Mouse (Mus musculus) thymus, postnatal 36 days (tissue): Measurements from ENCODE around the gene Kcnj12.

ENCODE experiments used
- DNase-seq, 2 experiments: peaks; one replicate each; pipeline ENCODE4 v3.0.0; 2022; ENCODE audit warnings: mixed read lengths in 2 of 2

Gene Kcnj12

GRCm38 (mm10) chr11:61111472-61111871 lies 89.1 kb downstream of the Kcnj12 start:
- no peak for DNase-seq

DNA sequence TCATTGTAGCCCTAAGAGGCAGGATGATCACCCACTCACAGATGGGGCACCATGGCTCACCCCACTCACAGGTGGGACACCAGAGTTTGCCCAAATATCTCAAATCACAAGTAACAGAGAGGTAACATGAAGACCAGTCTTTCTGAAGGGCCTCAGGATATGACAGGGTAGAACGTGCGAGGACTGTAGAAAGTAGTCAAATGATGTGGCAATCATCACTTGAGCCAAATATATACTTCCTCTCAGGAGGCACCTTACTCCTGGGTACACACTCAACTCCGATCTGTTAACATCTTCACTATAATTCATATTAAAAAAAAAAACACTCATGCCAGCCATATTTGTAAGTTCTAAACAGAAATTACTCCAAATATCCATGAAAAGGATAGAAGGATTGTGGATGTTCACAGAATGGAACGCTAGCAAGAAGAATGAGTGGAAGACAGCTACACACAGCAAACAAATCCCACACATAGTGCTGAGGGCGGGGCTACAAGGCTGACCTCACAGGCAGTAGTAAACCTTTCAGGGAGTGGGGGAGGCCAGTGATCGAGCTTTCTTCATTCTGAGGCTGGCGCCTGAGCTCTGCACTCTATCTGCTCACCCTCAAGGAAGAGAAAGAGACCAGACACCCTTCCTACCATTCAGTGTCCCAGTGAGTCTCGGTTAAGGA lies 90.1 kb downstream of the Kcnj12 start:
- DNase-seq, result no peak

GRCm38 (mm10) chr11:61116226-61116625 lies 93.9 kb downstream of the Kcnj12 start:
- DNase-seq, result no peak

DNA sequence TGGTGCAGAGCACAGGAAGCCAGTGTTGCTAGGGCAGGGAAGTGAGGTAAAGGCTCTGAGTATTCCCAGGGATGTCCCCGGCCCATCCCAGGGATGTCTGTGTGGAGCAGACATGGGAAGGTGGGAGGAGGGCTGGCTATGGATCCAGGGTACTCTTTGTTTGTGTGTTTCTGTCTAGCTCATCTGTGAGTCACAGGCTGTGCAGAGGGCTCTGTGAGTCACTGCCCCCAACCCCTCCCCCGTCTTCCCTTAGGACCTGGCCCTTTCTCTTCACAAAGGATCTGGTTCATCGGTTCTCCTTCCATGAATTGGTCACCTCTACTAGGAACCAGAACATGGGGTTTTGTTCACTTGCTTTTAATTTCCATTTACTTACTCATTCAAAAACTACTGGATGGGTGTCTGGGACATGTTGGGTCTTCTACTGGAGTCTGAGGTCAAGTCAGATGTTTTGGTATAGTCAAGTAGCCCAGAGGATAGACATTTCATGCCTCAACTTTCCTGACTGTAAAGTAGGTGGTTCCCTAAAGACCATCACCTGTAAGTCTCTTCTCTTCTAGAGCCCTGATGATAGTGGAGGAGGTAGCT lies 97.7 kb downstream of the Kcnj12 start:
- no peak for DNase-seq
